Mouse (Mus musculus) kidney, embryonic 15.5 days (tissue): Measurements from ENCODE around the gene Slc25a47. TPM values are rescaled to one million over a fixed set of nuclear protein-coding genes. Genes with fewer than 3 reads are reported as not detected.

Source experiments
- ATAC-seq: fragments of 200-750 bp; cut with Nextera tagmentation; replicated peaks from 2 replicates; pipeline ENCODE4 v1.8.0; 2017; ENCODE audit warnings: moderate TSS enrichment; ENCODE audit not compliant: low FRiP score
- H3K27ac ChIP-seq: fragments of 300-500 bp; sonication (generic); 2 replicates; pipeline ENCODE4 v1.5.1; 2015; ENCODE audit warnings: mild to moderate bottlenecking, inconsistent platforms
- H3K27me3 ChIP-seq: fragments of 300-500 bp; sonication (generic); 2 replicates; pipeline ENCODE4 v1.6.1; 2015; ENCODE audit warnings: inconsistent platforms
- H3K36me3 ChIP-seq: fragments of 300-500 bp; sonication (generic); 2 replicates; pipeline ENCODE4 v1.6.1; 2015; ENCODE audit warnings: inconsistent platforms
- H3K4me1 ChIP-seq: fragments of 300-500 bp; sonication (generic); 2 replicates; pipeline ENCODE4 v1.6.1; 2015; ENCODE audit warnings: inconsistent platforms
- H3K4me2 ChIP-seq: fragments of 300-500 bp; sonication (generic); 2 replicates; pipeline ENCODE4 v1.6.1; 2015; ENCODE audit warnings: moderate library complexity, mild to moderate bottlenecking, inconsistent platforms
- H3K4me3 ChIP-seq: fragments of 300-500 bp; sonication (generic); replicated peaks from 2 replicates; pipeline ENCODE4 v1.5.1; 2015; ENCODE audit warnings: mild to moderate bottlenecking, inconsistent platforms
- H3K9ac ChIP-seq: fragments of 300-500 bp; sonication (generic); 2 replicates; pipeline ENCODE4 v1.6.1; 2015; ENCODE audit warnings: mild to moderate bottlenecking, inconsistent platforms
- H3K9me3 ChIP-seq: fragments of 300-500 bp; sonication (generic); replicated peaks from 2 replicates; pipeline ENCODE4 v1.6.1; 2016; ENCODE audit warnings: inconsistent platforms
- WGBS: fragments of 180-500 bp; shearing (Covaris S2); methylation state at CpG from one replicate; pipeline ENCODE4 v1.1.7; 2015; ENCODE audit warnings: mixed read lengths; 5-methylcytosine and 5-hydroxymethylcytosine counted together
- polyA plus RNA-seq: library from polyadenylated mRNA; unstranded; fragments of >200 nt; fragmentation: Nextera tagmentation; extraction: Ambion mirVana; gene quantifications from 2 replicates; pipeline ENCODE4 v1.2.1, GENCODE M21; 2015

Gene Slc25a47
- polyA plus RNA-seq = 8.8 and 9.3 TPM in 2 replicates

- H3K4me2 ChIP-seq = peak within 1 kb of the TSS; percentile 76
- H3K9ac ChIP-seq = peak within 1 kb of the TSS; percentile 68
- WGBS = under 1% methylated on average over 52 of the region's 53 CpGs
- no peaks in the 10 kb centered on the region for H3K9me3 ChIP-seq
- peak within 1 kb of the TSS; percentile 65 for H3K4me3 ChIP-seq
- peak; percentile 98 for ATAC-seq
- H3K27me3 ChIP-seq = no peaks in the 10 kb centered on the region
- H3K4me1 ChIP-seq = peaks cover 62% of the 10 kb centered on the region
- H3K36me3 ChIP-seq = peaks cover 13% of the 10 kb centered on the region
- peak within 1 kb of the TSS; percentile 90 for H3K27ac ChIP-seq
Measured at GRCm38 (mm10) chr12:108835840-108836409, at the start of gene Slc25a47, which contains the start of gene Slc25a29. Gene Slc25a47 (plus strand): TSS chr12:108836046. Gene Slc25a29 (minus strand): TSS chr12:108835883.

DNA sequence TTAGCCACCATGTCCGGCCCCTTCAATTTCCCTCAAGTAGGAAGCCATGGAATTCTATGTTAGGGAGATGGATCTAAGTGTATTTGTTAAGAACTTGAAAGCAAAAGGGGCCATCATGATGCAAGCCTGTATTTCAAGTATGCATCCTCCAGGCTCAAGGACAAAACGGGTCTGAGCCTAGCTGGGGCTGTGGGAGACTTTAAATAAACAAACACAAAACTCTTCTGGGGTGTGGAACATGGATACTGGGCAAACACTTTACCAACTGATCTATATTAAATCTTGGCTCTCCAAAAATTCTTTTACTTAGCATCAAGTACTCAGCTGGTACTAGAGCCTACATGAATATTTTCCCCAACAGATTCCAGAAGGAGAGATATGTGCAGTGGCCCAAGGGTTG, 48.5 kb upstream of the Slc25a47 start:
- H3K4me3 ChIP-seq = no peak overlapping the region
- H3K4me1 ChIP-seq = peaks cover 17% of the 10 kb centered on the region
- H3K9me3 ChIP-seq = 0 out of 2 replicates have a peak, but pooled peaks cover 4% of the 10 kb centered on the region
- H3K27me3 ChIP-seq = no peaks in the 10 kb centered on the region
- no peak overlapping the region for H3K9ac ChIP-seq
- H3K27ac ChIP-seq = no peak overlapping the region
- no peak overlapping the region for H3K4me2 ChIP-seq
- no peak for ATAC-seq
- 94% methylated on average over 2 of the region's 2 CpGs for WGBS
- H3K36me3 ChIP-seq = peaks cover 16% of the 10 kb centered on the region

DNA sequence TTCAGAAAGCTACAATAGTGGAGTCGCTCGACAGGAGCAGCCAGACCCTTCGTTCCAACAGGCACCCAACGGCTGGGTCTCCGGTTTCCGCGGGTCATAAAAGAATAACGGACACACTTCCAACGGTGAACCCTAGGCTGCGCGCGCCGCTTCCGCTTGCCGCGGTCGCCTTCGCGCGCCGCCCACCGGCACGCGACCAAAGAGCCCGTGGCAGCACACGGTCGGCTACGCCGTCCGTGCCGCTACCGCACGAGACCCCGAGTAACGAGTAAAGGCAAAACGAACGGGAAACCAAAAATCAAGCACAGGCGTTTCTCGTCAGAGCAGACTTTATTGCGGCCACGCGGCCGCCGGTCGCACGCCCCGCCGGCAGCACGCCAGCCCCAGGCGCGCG, 43.7 kb upstream of the Slc25a47 start:
- Histone ChIP-seq H3K4me2 (peak overlapping the region; percentile 62), H3K27me3 (no peaks in the 10 kb centered on the region), H3K4me1 (peaks cover 38% of the 10 kb centered on the region), H3K36me3 (0 out of 2 replicates have a peak, but pooled peaks cover 8% of the 10 kb centered on the region), H3K4me3 (peak overlapping the region; percentile 98), H3K27ac (peak overlapping the region; percentile 100), H3K9ac (peak overlapping the region; percentile 84), H3K9me3 (no peaks in the 10 kb centered on the region)
- ATAC-seq = peak; percentile 43
- under 1% methylated on average over 52 of the region's 52 CpGs for WGBS

GRCm38 (mm10) chr12:108792546-108793452, 43.0 kb upstream of the Slc25a47 start, which contains the start of gene Yy1:
Gene Yy1 (plus strand): TSS chr12:108792973.
- Histone ChIP-seq H3K4me1 (peaks cover 39% of the 10 kb centered on the region), H3K4me3 (peak within 1 kb of the TSS; percentile 98), H3K27ac (peak within 1 kb of the TSS; percentile 100), H3K27me3 (no peaks in the 10 kb centered on the region), H3K36me3 (0 out of 2 replicates have a peak, but pooled peaks cover 8% of the 10 kb centered on the region), H3K9ac (peak within 1 kb of the TSS; percentile 94), H3K9me3 (no peaks in the 10 kb centered on the region), H3K4me2 (peak within 1 kb of the TSS; percentile 67)
- ATAC-seq = peak; percentile 94
- under 1% methylated on average over 78 of the region's 127 CpGs for WGBS

GRCm38 (mm10) chr12:108793453-108793941, 42.3 kb upstream of the Slc25a47 start:
- no peaks in the 10 kb centered on the region for H3K27me3 ChIP-seq
- H3K9ac ChIP-seq = peak overlapping the region; percentile 94
- H3K4me1 ChIP-seq = peaks cover 39% of the 10 kb centered on the region
- H3K36me3 ChIP-seq = 0 out of 2 replicates have a peak, but pooled peaks cover 8% of the 10 kb centered on the region
- peak overlapping the region; percentile 67 for H3K4me2 ChIP-seq
- H3K27ac ChIP-seq = peak overlapping the region; percentile 100
- WGBS = under 1% methylated on average over 64 of the region's 71 CpGs
- 0 out of 2 replicates have a peak, but pooled peaks have one; percentile 2 for ATAC-seq
- no peaks in the 10 kb centered on the region for H3K9me3 ChIP-seq
- peak overlapping the region; percentile 98 for H3K4me3 ChIP-seq

GRCm38 (mm10) chr12:108794078-108794711, 41.7 kb upstream of the Slc25a47 start:
- peak overlapping the region; percentile 94 for H3K9ac ChIP-seq
- no peaks in the 10 kb centered on the region for H3K9me3 ChIP-seq
- H3K4me3 ChIP-seq = peak overlapping the region; percentile 98
- H3K36me3 ChIP-seq = 0 out of 2 replicates have a peak, but pooled peaks cover 8% of the 10 kb centered on the region
- ATAC-seq = peak; percentile 72
- H3K27ac ChIP-seq = peak overlapping the region; percentile 100
- peaks cover 39% of the 10 kb centered on the region for H3K4me1 ChIP-seq
- no peaks in the 10 kb centered on the region for H3K27me3 ChIP-seq
- H3K4me2 ChIP-seq = peak overlapping the region; percentile 67
- WGBS = under 1% methylated on average over 92 of the region's 94 CpGs

GRCm38 (mm10) chr12:108794979-108795537, 40.8 kb upstream of the Slc25a47 start:
- no peaks in the 10 kb centered on the region for H3K27me3 ChIP-seq
- peak overlapping the region; percentile 67 for H3K4me2 ChIP-seq
- H3K36me3 ChIP-seq = 0 out of 2 replicates have a peak, but pooled peaks cover 8% of the 10 kb centered on the region
- peak overlapping the region; percentile 98 for H3K4me3 ChIP-seq
- peak overlapping the region; percentile 100 for H3K27ac ChIP-seq
- H3K4me1 ChIP-seq = peaks cover 39% of the 10 kb centered on the region
- no peak for ATAC-seq
- peak overlapping the region; percentile 94 for H3K9ac ChIP-seq
- H3K9me3 ChIP-seq = no peaks in the 10 kb centered on the region
- 13% methylated on average over 9 of the region's 9 CpGs for WGBS

DNA sequence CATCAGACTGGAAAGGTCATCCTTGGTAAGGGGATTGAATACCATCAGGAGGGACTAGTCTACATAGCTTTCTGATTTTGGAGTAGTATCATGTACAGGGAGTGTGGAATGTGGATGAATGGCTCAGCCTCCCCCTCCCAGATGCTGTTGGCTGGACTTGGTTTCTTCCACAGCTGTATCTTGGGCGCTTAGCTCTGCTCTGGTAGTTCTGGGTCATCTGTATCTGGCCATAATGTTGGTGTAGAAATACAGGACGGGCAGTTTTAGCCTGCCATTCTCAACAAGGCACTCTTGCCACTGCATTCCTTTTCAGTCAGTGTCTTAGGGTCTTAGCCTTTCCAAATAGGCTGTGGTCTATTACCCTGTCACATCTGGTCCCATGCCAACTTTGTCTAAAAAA, 34.2 kb upstream of the Slc25a47 start:
- whole genome bisulfite sequencing = 55% methylated on average over 2 of the region's 2 CpGs
- ATAC-seq = no peak; the same call in 1 of the 2 replicates
- no peaks in the 10 kb centered on the region for H3K27me3 ChIP-seq

DNA sequence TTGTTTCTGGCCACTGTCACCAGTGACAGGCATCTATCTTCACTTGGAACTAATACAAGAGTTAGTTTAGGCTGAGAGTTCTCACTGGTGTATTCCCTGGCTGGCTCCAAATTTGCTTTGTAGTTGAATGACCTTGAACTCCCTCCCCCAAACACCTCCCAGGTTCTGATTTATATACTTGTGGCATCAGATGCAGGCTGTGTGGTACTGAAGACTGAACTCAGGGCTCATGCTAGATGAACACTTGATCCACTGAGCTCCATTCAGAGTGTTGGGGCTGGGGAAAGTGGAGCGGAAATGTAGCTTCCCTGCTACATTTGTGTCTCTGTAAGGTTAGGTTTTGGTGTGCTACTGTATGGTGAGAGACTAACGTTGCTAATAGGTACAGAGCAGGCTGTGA, 31.5 kb upstream of the Slc25a47 start:
- ATAC-seq = no peak
- WGBS = 84% methylated on average over 2 of the region's 2 CpGs
- H3K9ac ChIP-seq = no peak overlapping the region
- no peaks in the 10 kb centered on the region for H3K9me3 ChIP-seq
- H3K27me3 ChIP-seq = no peaks in the 10 kb centered on the region
- H3K4me2 ChIP-seq = no peak overlapping the region
- H3K4me3 ChIP-seq = no peak overlapping the region
- no peak overlapping the region for H3K27ac ChIP-seq
- peaks cover 28% of the 10 kb centered on the region for H3K36me3 ChIP-seq
- H3K4me1 ChIP-seq = peaks cover 36% of the 10 kb centered on the region

More for the DNA sequence above, 34.2 kb upstream of the Slc25a47 start:
- no peak overlapping the region for H3K27ac ChIP-seq
- no peak overlapping the region for H3K4me3 ChIP-seq
- H3K9me3 ChIP-seq = no peaks in the 10 kb centered on the region
- no peak overlapping the region for H3K9ac ChIP-seq
- H3K36me3 ChIP-seq = peaks cover 7% of the 10 kb centered on the region; the same call in 1 of the 2 replicates
- H3K4me1 ChIP-seq = peaks cover 43% of the 10 kb centered on the region
- H3K4me2 ChIP-seq = no peak overlapping the region

DNA sequence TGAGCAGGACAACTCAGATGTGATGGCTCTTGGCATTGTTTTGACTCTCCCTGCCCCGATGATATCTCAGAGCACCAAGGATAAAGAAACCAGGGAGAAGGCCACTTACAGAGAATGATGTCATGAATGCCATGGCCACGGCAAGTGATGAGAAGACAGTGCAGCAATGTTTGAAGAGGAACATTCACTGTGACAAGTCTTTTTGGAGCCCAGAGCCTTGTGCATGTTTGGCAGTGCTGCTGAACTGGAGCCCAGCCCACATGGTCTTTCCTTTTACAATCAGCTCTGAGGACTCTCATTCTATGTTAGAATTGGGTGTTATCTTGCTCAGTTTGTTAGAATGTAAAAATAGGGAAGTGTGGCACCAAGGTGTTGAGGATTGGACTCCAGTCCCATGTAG, 27.4 kb upstream of the Slc25a47 start:
- peaks cover 39% of the 10 kb centered on the region for H3K36me3 ChIP-seq
- no peak overlapping the region for H3K4me3 ChIP-seq
- WGBS = 81% methylated on average over 2 of the region's 2 CpGs
- no peak overlapping the region for H3K9ac ChIP-seq
- ATAC-seq = no peak
- no peaks in the 10 kb centered on the region for H3K27me3 ChIP-seq
- H3K4me2 ChIP-seq = no peak overlapping the region
- no peaks in the 10 kb centered on the region for H3K9me3 ChIP-seq
- H3K4me1 ChIP-seq = peaks cover 19% of the 10 kb centered on the region
- no peak overlapping the region for H3K27ac ChIP-seq

DNA sequence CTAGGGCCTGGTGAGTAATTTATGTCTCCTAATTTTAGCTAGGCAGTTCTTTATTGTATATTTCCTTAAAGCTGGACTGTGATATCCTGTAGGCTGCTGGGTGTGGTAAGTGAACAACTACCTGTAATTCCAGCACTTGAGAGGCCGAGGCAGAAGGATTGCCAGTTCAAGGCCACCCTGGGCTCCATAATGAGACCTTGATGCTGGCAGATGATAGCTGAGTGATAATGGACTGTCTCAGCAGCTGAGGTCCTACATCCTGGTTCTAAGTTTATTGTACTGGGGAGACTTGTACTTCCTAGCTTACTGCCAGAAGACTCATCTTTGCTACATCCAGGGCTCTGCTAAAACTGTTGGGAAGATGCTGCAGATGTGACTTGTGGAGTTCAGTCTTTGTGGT, 26.1 kb upstream of the Slc25a47 start:
- H3K36me3 ChIP-seq = peaks cover 51% of the 10 kb centered on the region
- peaks cover 11% of the 10 kb centered on the region for H3K4me1 ChIP-seq
- no peak overlapping the region for H3K4me2 ChIP-seq
- H3K4me3 ChIP-seq = no peak overlapping the region
- WGBS = 76% methylated on average over 1 of the region's 1 CpGs
- no peak overlapping the region for H3K9ac ChIP-seq
- H3K27ac ChIP-seq = no peak overlapping the region
- H3K27me3 ChIP-seq = no peaks in the 10 kb centered on the region
- ATAC-seq = no peak
- no peaks in the 10 kb centered on the region for H3K9me3 ChIP-seq
